Mouse (Mus musculus): ENCODE results near the gene Calcrl. TPM values are rescaled to one million over a fixed set of nuclear protein-coding genes. Genes with fewer than 3 reads are reported as not detected.

The Calcrl gene
- polyA plus RNA-seq, 1 experiment from 2014 or later = 11.5 TPM

DNA sequence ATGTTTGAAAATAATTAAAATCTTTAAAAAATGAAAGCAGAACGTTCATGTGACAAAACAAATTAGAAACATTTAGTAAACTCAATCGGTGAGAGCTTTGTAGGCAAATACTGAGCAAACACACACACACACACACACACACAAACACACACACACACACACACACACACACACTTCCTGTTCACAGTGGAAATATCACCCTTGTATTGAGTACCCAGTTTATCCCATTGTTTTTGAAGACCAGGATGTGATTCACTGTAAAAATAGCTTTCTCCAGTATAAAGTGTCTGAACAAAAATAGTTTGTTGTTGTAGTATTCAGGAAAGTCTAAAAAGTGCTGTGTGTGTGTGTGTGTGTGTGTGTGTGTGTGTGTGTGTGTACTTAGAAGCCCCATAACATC lies 130.1 kb downstream of the Calcrl start:
- Histone ChIP-seq H3K4me2 (no peak overlapping the region), H3K36me3 (no peaks in the 10 kb centered on the region), H3K27ac (no peak overlapping the region), H3K4me1 (replicated peaks) (no peaks in the 10 kb centered on the region), H3K9me3 (replicated peaks) (no peaks in the 10 kb centered on the region), H3K27me3 (no peaks in the 10 kb centered on the region), H3K4me3 (replicated peaks) (no peak overlapping the region), H3K9ac (no peak overlapping the region)
- DNase-seq = no peak
- 42% methylated on average over 2 of the region's 2 CpGs for WGBS (ENCODE audit: insufficient replicate concordance)
- no peak for ATAC-seq (ENCODE audit: low read depth)

DNA sequence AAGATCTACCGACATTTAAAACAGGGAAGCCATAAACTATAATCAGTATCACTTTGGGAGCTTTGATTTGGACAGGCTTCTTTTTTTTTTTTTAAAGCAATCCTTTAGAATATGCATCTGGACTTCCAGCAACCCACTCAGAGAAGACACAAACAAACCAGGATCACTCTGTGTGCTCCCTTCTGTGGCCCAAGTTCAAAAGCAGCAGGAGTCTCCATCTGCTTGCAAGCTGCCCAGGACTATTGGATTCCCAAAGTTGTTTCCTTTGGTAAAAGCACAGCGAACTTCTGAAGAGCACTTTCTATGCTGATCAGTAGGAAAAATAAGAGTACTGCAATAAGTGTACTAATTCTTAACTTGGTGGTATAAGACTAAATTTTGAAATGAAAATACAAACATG lies 130.6 kb downstream of the Calcrl start:
- H3K4me1 ChIP-seq (replicated peaks) = no peaks in the 10 kb centered on the region
- H3K36me3 ChIP-seq = no peaks in the 10 kb centered on the region
- H3K9me3 ChIP-seq (replicated peaks) = no peaks in the 10 kb centered on the region
- no peak overlapping the region for H3K9ac ChIP-seq
- ATAC-seq (ENCODE audit: low read depth) = no peak
- H3K27ac ChIP-seq = no peak overlapping the region
- H3K4me3 ChIP-seq (replicated peaks) = no peak overlapping the region
- DNase-seq = no peak
- 64% methylated on average over 2 of the region's 2 CpGs for WGBS (ENCODE audit: insufficient replicate concordance)
- H3K4me2 ChIP-seq = no peak overlapping the region
- H3K27me3 ChIP-seq = no peaks in the 10 kb centered on the region

GRCm38 (mm10) chr2:84292351-84293000 lies 132.7 kb downstream of the Calcrl start:
- Histone ChIP-seq H3K36me3 (no peaks in the 10 kb centered on the region), H3K27ac (no peak overlapping the region), H3K27me3 (no peaks in the 10 kb centered on the region), H3K9me3 (replicated peaks) (no peaks in the 10 kb centered on the region), H3K4me3 (replicated peaks) (no peak overlapping the region), H3K4me1 (replicated peaks) (no peaks in the 10 kb centered on the region), H3K4me2 (no peak overlapping the region), H3K9ac (no peak overlapping the region)
- DNase-seq (no peak), ATAC-seq (ENCODE audit: low read depth) (no peak)
- 81% methylated on average over 4 of the region's 4 CpGs for WGBS (ENCODE audit: insufficient replicate concordance)

- no peak overlapping the region for H3K9ac ChIP-seq
- H3K27ac ChIP-seq = no peak overlapping the region
- DNase-seq (no peak), ATAC-seq (ENCODE audit: low read depth) (no peak)
- no peaks in the 10 kb centered on the region for H3K4me1 ChIP-seq (replicated peaks)
- no peaks in the 10 kb centered on the region for H3K36me3 ChIP-seq
- no peaks in the 10 kb centered on the region for H3K27me3 ChIP-seq
- WGBS (ENCODE audit: insufficient replicate concordance) = 61% methylated on average over 7 of the region's 7 CpGs
- H3K9me3 ChIP-seq (replicated peaks) = no peaks in the 10 kb centered on the region
- no peak overlapping the region for H3K4me3 ChIP-seq (replicated peaks)
- H3K4me2 ChIP-seq = no peak overlapping the region
Observed at GRCm38 (mm10) chr2:84288940-84289557, 136.2 kb downstream of the Calcrl start.

Other genes with a start within 250 kb of the Calcrl start
- gene Tfpi, start 51.4 kb upstream of the Calcrl start, polyA plus RNA-seq (2015; fragmentation: Nextera tagmentation; extraction: Ambion mirVana) = 23.0 and 28.3 TPM in 2 replicates
- 10.8 and 16.7 TPM in 2 replicates for gene Ctnnd1, start 225.4 kb upstream of the Calcrl start, polyA plus RNA-seq (2015; fragmentation: Nextera tagmentation; extraction: Ambion mirVana)
- gene Btbd18, start 233.7 kb upstream of the Calcrl start, polyA plus RNA-seq (2015; fragmentation: Nextera tagmentation; extraction: Ambion mirVana) = 0.03 and 0.06 TPM in 2 replicates
- gene Selenoh, start 245.4 kb upstream of the Calcrl start, polyA plus RNA-seq (2015; fragmentation: Nextera tagmentation; extraction: Ambion mirVana) = 143 and 145 TPM in 2 replicates